Mouse (Mus musculus): ENCODE measurements around the gene Fat1.
"Not testable (repeated sequence)": the region's sequence is repeated elsewhere in the genome, so short reads cannot be mapped to it uniquely, and the experiment has no call there.

Gene Fat1

DNA sequence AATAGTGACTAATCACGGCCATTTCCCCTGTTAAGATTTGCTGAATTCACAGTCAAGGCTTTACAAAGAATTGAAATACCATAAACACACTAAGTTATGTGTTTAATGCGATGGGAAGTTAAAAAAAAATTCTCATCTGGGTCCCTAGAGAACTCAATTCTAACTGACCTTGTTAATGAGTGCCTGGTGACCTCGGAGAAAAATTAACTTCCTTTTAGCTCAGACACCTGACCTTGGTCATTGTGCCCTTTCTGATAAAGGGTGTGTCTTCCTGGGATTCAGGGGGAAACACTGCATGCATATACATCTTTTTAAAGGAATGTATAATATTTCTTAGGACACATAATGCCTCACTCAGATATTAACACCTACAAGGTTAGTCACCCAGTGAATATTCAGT lies 68.8 kb downstream of the Fat1 start:
- no peak for DNase-seq (ENCODE audit: low spot score)

DNA sequence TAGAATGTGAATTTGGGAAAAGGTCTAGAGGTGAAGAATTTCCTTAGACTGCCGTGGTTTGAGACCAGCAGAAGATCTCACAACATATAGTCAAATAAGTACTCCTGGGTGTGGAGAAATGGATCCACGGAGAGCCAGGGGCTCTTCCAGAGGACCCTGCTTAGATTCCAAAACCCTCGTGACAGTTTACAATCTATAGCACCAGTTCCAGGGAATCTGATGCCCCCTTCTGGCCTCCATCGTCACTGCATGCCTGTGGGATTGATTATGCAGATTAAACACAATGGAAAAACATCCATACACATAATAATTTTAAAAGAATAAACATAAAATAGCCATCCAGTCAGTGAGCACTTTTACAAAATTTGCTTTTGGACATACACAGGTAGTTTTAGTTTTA lies 75.4 kb downstream of the Fat1 start:
- no peak for DNase-seq (ENCODE audit: low spot score)

DNA sequence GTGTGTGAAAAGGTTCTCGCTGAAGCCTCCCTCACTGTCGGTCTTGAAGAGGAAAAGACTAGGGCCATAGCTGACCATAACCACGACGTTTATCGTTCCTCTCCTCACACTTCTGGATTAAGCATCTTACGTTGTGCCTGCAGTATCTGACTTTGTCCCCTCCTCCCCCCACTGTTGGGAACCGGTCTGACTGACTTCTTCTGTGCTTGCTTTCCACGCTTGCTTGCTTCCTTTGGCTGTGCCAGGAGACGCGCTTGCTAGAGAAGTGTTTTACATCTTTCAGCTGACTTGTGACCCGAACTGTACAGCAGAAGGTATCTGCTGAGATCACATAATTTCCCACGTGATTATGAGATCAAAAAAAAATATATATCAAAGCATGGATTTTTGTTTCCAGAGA lies 76.5 kb downstream of the Fat1 start:
- DNase-seq (ENCODE audit: low spot score): no peak

DNA sequence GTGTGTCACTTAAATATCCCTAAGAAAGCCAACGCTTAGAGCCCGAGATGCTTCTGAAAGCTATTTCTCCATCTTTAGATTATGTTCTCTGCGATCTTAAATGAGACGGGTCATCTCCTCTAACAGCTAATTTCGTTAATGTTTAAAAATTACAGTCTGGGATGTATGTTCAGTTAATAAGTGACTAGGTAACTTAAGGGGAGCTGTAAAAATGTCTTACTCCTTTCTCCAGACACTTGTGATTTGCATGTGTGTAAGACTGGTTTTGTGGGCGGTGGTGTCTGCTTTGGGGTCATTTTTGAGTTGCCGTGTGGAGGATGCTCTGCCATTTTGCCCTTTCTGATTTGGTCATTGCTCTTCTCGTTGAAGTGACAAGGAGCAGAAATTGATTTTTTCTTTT lies 78.6 kb downstream of the Fat1 start:
- DNase-seq (ENCODE audit: low spot score): no peak

DNA sequence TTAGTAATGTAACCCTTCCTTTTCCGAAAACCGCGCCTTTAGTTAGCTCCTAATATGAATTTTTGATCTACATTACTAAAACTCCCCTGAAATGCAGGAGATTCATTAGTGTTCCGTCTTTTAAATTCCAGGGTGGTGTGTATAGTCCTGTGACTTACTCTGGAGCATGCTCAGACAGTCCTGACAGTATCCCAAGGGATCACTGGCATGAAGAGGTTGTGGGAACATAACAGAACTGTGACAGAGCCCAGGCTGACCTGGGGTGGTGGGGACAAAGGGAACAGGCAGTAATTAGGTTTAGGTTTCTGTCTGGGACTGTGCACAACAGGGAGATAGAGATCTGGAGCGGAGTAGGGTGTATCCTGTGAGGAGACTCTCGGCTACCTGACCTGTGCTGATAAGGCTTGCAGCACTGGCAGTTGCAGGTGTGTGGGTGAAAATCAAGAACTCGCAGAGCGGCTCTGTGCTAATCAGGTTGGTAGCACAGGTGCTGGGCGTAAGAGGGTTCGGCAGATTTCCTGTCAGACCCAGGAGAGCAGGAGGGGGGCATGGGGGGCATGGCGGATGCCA lies 79.3 kb downstream of the Fat1 start:
- no peak for DNase-seq (ENCODE audit: low spot score)

DNA sequence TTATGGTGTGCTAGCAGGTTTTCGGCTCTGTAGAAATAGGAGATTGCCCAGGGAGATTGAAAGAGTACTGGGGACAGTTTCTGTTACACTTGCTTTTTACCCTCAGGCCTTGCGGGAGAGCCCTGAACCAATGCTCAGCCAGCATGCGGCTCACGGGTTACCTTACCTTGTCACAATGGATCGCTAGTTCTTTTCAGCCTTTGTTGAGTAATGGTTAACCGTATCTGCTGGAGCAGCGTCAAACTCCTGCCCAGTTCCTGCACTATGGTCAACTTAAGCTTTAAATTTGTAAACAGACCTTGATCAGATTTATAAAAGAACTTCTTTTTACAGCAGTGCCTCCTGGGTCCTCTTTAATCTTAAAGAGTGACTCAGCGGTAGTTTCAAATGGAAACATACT lies 80.6 kb downstream of the Fat1 start:
- no peak for DNase-seq (ENCODE audit: low spot score)

DNA sequence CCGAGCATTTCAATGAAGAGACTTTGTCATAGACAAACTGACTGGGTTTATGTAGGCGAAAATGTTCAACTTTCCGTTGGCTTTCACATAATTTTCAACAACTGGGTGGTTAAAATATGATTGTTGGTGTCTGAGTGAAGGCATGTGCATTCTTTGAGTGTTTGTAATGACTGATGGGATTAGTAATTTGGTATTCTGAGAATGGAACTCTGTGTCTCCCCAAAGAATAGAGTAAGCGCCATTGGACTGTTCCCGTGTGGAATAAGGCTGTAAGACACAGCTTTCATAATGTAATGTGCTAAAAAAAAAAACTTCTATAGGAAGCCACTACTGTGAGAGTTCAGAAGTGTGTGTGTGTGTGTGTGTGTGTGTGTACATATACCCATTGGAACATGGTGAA lies 84.0 kb downstream of the Fat1 start:
- no peak for DNase-seq (ENCODE audit: low spot score)

DNA sequence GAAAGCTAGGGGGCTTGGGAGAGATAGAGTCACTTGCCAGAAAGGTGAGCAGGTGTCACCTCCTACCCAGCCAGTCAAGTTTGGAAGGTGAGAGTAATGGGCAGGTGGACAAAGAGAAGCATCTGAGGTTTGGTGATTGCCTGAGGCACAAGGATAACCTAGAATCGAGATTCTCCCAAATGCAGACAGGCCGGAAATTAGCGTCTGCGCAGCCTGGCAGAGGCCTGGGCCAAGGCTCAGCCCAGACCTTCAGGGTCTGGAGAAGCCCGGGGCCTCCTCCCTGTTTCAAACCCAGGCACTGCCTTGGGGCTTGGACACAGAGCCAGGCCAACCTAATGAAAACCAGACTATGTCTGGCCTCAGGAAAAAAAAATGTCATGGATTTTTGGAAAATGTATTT lies 85.9 kb downstream of the Fat1 start:
- no peak for DNase-seq (ENCODE audit: low spot score)

DNA sequence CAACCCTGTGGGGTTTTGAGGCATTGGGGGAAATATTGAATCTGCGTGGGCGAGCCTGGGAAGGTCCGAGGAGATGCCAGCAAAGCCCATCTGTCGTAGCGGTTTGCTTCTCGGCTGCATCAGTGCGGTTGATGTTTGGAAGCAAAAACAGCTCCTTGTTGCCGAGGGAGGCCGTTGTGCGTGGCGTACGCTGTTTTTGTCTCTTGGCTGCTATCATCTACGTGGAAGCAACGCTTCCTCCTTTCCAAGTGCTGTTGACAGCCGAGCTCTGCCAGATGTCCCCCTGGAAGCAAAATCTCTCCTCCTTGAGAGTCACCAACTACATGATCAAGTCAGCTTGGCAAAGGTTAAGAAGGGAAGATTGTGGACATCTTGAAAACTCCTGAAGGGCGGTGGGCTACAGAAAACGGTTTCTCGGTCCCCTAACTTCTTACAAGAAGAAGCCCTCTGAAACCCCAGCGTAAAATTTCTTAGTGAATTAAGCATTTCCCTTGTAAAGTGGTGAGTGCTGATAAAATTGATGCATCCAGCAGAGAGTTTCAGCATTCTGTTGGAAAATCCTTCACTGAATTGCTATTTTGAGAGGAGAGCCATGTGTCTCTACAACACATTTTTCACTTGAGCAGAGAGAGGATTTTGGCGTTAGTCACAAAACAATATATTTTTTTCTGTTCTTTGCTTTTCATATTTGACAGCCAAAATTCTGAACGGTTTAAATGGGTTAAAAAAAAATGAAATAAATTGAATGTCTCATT lies 86.8 kb downstream of the Fat1 start:
- no peak for DNase-seq (ENCODE audit: low spot score)

DNA sequence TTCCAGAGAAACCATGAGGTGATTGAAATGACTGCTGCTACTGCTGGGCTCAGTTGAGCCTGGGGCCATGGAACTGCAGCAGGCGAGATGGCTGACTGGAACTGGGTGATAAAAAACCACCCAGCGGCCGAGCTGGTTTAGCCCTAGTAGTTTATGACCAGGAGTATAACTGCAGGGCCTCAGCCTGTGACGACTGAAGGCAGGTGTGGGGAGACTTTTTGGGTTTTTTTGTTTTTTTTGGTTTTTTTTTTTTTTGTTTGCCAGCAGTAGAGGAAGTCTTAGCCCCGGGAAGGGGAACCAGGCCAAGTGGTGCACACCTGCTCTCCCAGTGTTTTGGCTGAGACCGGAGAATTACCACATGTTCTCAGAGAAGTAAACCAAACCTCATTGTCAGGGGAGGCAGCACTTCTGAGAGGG lies 92.8 kb downstream of the Fat1 start:
- no peak for DNase-seq (ENCODE audit: low spot score)

DNA sequence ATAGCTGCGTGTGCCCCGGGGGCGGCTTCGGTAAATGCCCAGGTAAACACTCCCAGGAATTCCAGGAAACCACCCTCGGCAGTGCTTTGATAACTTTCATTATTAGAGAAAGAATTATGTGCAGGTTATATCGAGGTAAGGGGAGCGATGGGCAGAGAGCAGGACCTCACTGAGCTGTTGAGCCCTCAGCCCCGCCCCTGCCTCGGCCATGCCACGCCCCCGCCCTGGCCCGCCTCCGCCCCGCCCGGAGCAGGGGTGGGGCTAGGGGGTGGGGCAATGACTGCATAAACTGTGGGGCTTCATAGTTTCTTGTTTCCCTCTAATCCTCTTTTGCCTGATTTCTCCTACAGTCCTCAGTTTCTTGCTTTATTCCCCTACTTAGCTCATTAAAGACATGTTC lies 103.1 kb downstream of the Fat1 start:
- no peak for DNase-seq (ENCODE audit: low spot score)

DNA sequence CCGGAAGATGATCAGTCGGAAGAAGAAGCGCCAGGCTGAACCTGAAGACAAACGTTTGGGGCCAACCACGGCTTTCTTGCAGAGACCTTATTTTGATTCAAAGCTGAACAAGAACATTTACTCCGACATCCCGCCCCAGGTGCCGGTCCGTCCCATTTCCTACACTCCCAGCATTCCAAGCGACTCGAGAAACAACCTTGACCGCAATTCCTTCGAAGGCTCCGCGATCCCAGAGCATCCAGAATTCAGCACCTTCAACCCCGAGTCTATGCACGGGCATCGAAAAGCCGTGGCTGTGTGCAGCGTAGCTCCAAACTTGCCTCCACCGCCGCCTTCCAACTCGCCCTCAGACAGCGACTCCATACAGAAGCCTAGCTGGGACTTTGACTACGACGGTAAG lies 108.9 kb downstream of the Fat1 start:
- DNase-seq (ENCODE audit: low spot score): no peak

DNA sequence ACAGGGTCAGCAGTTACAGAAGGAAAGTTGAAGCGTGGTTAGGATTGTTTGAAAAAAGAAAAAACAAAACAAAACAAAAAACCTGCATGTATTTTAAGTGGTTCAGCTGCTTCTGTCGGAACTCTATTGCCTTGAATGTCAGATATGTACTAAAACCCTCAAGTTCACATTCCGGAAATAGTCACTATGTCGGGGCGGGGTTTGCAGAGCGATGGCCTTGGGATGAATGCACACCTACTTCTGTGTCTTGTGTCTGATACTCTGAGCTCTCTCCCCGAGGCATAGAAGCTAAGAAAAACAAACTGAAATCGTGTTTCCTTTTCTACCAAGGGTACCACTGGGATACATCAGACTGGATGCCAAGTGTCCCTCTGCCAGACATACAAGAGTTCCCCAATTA lies 115.2 kb downstream of the Fat1 start:
- DNase-seq (ENCODE audit: low spot score): no peak

DNA sequence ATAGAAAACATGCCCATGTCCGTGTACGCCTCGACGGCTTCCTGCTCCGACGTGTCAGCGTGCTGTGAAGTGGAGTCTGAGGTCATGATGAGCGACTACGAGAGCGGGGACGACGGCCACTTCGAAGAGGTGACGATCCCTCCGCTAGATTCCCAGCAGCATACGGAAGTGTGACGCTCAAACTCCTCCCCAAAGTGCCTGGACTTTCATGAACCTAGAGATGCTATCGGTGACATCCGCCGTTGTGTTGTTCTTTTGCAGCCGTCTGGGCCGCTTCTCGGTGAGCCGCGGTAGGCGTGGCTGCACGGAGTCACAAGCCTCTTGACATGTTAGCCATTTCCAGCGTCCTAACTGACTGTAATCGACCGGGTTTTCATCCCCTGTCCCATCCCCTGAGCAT lies 116.0 kb downstream of the Fat1 start:
- no peak for DNase-seq (ENCODE audit: low spot score)

DNA sequence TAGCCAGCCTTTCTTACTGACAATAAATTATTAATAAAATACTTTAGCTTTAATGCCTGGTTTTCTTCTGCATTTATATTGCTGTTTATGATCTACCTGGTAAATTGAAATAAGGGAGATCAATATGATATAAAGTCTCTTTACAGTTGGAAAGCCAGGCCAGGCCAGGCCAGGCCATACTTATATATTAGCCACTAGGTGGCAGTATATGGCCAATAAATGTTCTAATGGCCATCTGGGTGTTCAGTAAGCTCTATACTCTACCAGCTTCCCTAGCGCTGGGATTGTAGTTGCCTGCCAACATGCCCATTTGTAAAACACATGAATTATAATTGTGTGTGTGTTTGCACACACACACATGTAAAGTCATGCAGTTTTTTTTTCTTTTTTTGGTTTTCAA lies 117.0 kb downstream of the Fat1 start:
- no peak for DNase-seq (ENCODE audit: low spot score)

DNA sequence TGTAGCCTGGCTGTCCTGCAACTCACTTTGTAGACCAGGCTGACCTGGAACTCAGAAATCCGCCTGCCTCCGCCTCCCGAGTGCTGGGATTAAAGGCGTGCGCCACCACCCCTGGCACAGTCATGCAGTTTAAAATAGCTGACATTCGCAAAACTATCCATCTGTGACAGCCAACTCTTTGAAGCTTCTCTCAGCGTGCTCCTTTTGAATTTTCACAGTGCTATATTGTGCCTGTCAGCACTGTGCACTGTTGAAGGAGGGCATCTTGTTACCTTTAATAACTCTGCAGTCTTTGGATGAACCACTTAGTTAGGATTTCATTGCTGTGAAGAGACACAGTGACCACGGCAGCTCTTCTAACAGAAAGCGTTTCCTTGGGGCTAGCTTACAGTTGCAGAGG lies 117.4 kb downstream of the Fat1 start:
- DNase-seq (ENCODE audit: low spot score): no peak

DNA sequence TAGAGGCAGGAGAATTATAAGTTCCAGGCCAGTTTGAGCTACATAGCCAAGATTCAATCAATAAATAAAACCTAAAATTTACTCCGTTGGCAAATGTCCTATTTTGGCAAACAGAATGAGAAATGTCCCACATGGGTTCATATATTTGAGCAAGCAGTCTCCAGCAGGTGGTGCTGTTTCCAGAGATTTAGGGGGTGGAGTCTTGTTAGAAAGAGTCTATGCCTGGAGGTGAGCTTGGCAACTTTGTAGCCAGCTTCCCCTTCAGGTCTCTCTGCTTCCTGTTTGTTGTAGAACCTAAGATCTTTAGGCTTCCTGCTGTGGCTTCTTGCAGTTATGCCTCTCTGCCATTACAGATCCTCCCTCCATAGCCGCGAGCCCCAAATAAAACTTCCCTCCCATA lies 120.3 kb downstream of the Fat1 start:
- no peak for DNase-seq (ENCODE audit: low spot score)

DNA sequence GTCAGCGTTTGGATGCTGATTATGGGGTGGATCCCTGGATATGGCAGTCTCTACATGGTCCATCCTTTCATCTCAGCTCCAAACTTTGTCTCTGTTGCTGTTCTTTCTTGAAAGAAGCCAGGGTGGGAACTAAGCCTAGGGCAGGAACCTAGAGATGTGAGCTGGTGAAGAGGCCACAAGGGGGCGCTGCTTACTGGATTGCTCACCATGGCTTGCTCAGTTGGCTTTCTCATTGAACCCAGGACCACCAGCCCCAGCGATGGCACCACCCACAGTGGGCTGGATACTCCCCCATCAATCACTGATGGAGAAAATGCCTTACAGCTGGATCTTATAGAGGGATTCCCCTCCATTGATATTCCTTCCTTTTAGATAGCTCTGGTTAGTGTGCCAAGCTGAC lies 121.6 kb downstream of the Fat1 start:
- no peak for DNase-seq (ENCODE audit: low spot score)

DNA sequence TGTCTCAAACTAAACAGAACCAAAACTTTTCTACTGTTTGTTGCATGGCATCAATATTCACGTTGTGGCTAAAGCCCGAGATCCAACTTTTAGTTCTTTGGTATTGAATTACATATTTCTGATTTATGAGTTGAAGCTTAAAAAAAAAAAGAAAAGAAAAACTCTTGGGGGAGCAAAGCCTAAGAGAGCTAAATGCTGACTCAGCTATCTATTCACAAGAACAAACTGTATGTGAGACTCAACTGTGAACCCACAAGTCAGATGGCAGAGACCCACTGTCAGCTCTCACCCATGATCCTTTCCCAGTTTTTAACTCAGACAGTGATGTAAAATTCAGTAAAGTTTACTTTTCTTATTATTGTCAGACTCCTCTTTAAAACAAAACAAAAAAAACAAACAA lies 124.8 kb downstream of the Fat1 start:
- no peak for DNase-seq (ENCODE audit: low spot score)

DNA sequence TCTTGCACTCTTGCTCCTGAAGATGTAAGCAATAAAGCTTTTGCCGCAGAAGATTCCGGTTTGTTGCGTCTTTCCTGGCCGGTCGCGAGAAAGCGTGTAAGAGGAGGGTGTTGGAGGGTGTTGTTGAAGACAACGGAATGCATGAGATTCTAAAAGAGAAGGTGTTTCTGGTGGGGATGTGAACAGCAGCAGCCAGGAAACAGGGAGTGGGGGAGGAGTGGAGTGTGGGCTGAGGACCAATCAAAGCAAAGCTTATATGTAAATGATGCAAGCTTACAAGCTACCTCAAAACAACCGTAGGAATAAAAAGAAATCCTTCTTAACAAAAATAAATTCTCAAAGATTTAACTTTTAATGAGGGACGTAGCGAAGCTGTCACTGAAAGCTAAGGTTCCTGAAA lies 127.1 kb downstream of the Fat1 start:
- DNase-seq (ENCODE audit: low spot score): no peak

DNA sequence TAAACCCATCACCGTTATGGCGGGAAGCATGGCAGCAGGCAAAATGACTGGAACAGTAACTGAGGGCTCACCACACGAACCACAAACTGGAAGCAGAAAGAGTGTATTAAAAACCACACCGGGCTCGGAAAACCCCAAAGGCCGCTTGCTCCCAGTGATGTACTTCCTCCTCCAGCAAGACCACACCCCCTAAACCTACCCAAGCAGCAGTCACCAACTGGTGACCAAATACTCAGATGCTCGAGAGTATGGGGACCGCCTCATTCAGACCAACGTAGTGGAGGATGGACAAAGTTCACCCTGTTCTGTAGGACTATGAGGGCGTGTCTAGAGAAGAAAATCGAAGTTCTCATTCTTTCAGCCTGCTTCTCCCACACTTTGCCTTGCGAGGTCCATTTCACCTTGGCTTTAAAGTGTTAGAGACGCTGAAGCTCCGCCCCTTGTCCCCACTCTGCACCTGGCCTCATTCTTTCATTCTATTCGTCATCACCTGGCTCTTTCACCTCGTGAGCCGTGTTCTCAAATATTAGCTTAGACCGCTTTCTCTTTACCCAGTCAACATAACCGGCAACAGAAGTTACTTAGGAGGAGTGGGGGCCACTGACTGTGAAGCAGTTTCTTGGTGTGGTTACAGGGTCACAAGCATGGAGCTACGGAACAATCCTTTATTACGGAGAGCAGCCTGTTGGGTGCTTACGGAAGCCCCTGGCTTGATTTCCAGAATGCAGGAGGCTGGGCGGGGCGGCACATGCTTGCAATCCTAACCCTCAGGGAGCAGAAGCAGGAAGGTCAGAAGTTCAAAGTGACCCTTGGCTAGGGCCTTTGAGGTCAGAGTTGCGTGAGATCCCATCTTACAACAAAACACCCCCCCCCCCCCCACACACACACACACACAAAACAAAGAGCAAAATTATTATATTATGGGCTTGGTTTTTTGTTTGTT lies 128.0 kb downstream of the Fat1 start:
- DNase-seq (ENCODE audit: low spot score): no peak

DNA sequence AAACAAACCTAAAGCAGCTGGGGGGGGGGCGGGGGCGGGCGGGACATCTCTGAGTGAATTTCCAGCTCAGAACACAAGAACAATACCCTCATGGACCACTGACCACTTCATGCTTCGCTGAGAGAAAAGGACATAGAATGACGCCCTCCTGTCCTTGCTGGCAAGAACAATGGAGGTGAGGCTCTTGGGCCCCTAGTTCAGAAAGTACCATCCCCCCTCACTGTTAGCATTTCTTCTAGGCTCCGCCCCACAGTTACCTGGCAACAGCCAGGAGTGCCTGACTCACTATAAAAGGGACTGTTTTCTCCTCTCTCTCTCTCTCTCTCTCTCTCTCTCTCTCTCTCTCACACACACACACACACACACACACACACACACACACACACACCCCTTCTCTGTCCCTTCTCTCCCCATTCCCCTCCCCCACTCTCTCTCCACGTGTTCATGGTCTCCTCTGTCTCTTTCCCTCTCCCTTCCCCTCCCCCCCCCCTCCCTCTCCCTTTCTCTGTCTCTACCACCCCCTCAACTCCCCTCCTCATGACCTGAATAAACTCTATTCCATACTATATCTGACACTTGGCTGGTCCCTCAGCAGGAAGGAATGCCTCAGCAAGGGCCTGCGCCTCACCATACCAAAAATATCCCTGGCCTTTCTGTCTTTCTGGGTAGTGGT lies 129.1 kb downstream of the Fat1 start:
- no peak for DNase-seq (ENCODE audit: low spot score)

DNA sequence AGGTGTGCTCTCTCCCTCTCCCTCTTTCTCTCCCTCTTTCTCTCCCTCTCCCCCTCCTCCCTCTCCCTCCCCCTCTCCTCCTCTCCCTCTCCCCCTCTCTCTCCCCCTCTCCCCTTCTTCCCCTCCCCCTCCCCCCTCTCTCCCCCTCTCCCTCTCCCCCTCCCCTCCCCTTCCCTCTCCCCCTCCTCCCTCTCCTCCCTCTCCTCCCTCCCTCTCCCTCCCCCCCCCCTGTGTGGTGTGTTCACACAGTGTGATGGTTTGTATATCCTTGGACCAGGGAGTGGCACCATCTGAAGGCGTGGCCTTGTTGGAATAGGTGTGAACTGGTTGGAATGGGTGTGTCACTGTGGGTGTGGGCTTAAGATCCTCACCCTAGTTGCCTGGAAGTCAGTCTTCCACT lies 130.1 kb downstream of the Fat1 start:
- not testable (repeated sequence) for DNase-seq (ENCODE audit: low spot score)
